Mouse (Mus musculus): ENCODE data around the gene Zkscan3. TPM values are rescaled to one million over a fixed set of nuclear protein-coding genes. Genes with fewer than 3 reads are reported as not detected.

Gene Zkscan3
- polyA plus RNA-seq, 1 experiment: 11.7 TPM

- H3K36me3 ChIP-seq (ENCODE audit: control insufficient read depth, insufficient read depth, low read length): no peaks in the 10 kb centered on the region
- 100% methylated on average over 1 of the region's 1 CpGs for WGBS
- H3K27ac ChIP-seq (ENCODE audit: insufficient read depth, low read depth, low read length): no peak overlapping the region
- H3K27me3 ChIP-seq (ENCODE audit: control insufficient read depth, insufficient read depth, low read length): no peaks in the 10 kb centered on the region
- H3K4me3 ChIP-seq (ENCODE audit: low read depth, low read length): no peak overlapping the region
- no peaks in the 10 kb centered on the region for H3K4me1 ChIP-seq (ENCODE audit: control insufficient read depth, insufficient read depth, insufficient read length, low read length)
- TF ChIP-seq CTCF (IDR thresholded peaks at IDR 0.05; ENCODE audit: extremely low read depth, insufficient read length, insufficient replicate concordance, low read depth, low read length) (no peak), POLR2A (IDR thresholded peaks at IDR 0.05; ENCODE audit: low read depth, low read length) (no peak)
These were observed 25.1 kb upstream of the Zkscan3 start for GRCm38 (mm10) chr13:21427631-21428030.

DNA sequence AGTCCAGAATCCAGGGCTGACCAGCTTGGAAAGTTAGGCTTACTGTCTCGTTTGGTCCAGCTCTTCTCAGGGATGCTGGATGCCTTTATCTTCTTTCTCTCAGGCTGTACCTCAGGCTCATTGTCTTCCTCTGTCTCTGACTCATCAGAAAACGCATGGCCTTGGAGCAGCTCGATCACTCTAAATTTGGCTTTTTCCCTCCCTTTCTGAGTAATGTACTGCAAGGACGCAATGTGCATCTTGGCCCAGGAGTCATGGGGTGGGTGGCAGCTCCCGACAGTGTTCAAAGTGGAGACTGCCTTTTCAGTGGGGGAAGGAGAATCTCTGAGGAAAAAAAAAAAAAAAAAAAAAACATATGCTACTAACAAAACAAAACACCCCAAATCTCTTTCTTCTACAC, 20.7 kb upstream of the Zkscan3 start:
- Histone ChIP-seq H3K27ac (ENCODE audit: insufficient read depth, low read depth, low read length) (no peak overlapping the region), H3K27me3 (ENCODE audit: control insufficient read depth, insufficient read depth, low read length) (no peaks in the 10 kb centered on the region), H3K36me3 (ENCODE audit: control insufficient read depth, insufficient read depth, low read length) (no peaks in the 10 kb centered on the region), H3K4me1 (ENCODE audit: control insufficient read depth, insufficient read depth, insufficient read length, low read length) (no peaks in the 10 kb centered on the region), H3K4me3 (ENCODE audit: low read depth, low read length) (no peak overlapping the region)
- 77% methylated on average over 5 of the region's 5 CpGs for WGBS
- no peak for TF ChIP-seq POLR2A (IDR thresholded peaks at IDR 0.05; ENCODE audit: low read depth, low read length)
- no peak for TF ChIP-seq CTCF (IDR thresholded peaks at IDR 0.05; ENCODE audit: extremely low read depth, insufficient read length, insufficient replicate concordance, low read depth, low read length)

GRCm38 (mm10) chr13:21418865-21419264, 16.3 kb upstream of the Zkscan3 start:
- 19% methylated on average over 6 of the region's 6 CpGs for WGBS
- Histone ChIP-seq H3K27me3 (ENCODE audit: control insufficient read depth, insufficient read depth, low read length) (no peaks in the 10 kb centered on the region), H3K4me3 (ENCODE audit: low read depth, low read length) (no peak overlapping the region), H3K36me3 (ENCODE audit: control insufficient read depth, insufficient read depth, low read length) (no peaks in the 10 kb centered on the region), H3K4me1 (ENCODE audit: control insufficient read depth, insufficient read depth, insufficient read length, low read length) (no peaks in the 10 kb centered on the region), H3K27ac (ENCODE audit: insufficient read depth, low read depth, low read length) (no peak overlapping the region)
- TF ChIP-seq POLR2A (IDR thresholded peaks at IDR 0.05; ENCODE audit: low read depth, low read length): no peak
- no peak for TF ChIP-seq CTCF (IDR thresholded peaks at IDR 0.05; ENCODE audit: extremely low read depth, insufficient read length, insufficient replicate concordance, low read depth, low read length)

GRCm38 (mm10) chr13:21417298-21418010, 14.9 kb upstream of the Zkscan3 start:
- TF ChIP-seq CTCF (IDR thresholded peaks at IDR 0.05; ENCODE audit: extremely low read depth, insufficient read length, insufficient replicate concordance, low read depth, low read length): no peak
- TF ChIP-seq POLR2A (IDR thresholded peaks at IDR 0.05; ENCODE audit: low read depth, low read length): no peak
- Histone ChIP-seq H3K4me1 (ENCODE audit: control insufficient read depth, insufficient read depth, insufficient read length, low read length) (no peaks in the 10 kb centered on the region), H3K27ac (ENCODE audit: insufficient read depth, low read depth, low read length) (no peak overlapping the region), H3K27me3 (ENCODE audit: control insufficient read depth, insufficient read depth, low read length) (no peaks in the 10 kb centered on the region), H3K4me3 (ENCODE audit: low read depth, low read length) (no peak overlapping the region), H3K36me3 (ENCODE audit: control insufficient read depth, insufficient read depth, low read length) (no peaks in the 10 kb centered on the region)
- 75% methylated on average over 6 of the region's 6 CpGs for WGBS

GRCm38 (mm10) chr13:21415750-21416149, 13.2 kb upstream of the Zkscan3 start:
- 87% methylated on average over 2 of the region's 2 CpGs for WGBS
- Histone ChIP-seq H3K4me1 (ENCODE audit: control insufficient read depth, insufficient read depth, insufficient read length, low read length) (no peaks in the 10 kb centered on the region), H3K36me3 (ENCODE audit: control insufficient read depth, insufficient read depth, low read length) (no peaks in the 10 kb centered on the region), H3K4me3 (ENCODE audit: low read depth, low read length) (no peak overlapping the region), H3K27me3 (ENCODE audit: control insufficient read depth, insufficient read depth, low read length) (no peaks in the 10 kb centered on the region), H3K27ac (ENCODE audit: insufficient read depth, low read depth, low read length) (no peak overlapping the region)
- TF ChIP-seq CTCF (IDR thresholded peaks at IDR 0.05; ENCODE audit: extremely low read depth, insufficient read length, insufficient replicate concordance, low read depth, low read length) (no peak), POLR2A (IDR thresholded peaks at IDR 0.05; ENCODE audit: low read depth, low read length) (no peak)

DNA sequence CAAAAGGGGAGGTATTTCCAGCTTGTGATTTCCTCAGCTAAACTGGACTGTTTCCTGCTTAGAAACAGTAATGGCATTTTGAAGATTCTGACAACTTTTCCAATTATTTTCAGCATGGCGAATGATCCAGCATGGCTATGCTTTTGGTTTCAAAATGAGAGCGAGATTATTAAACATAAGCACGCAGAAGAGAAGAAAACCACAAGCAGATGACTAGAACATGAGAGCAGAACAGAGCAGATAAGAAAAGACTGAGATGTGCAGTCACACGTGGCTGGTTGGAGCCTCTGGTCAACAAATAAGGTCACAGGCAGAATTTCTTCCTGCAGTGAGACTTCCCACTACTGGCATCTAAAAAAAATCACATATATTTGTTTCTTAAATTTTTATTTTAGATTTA, 12.7 kb upstream of the Zkscan3 start:
- H3K27ac ChIP-seq (ENCODE audit: insufficient read depth, low read depth, low read length): no peak overlapping the region
- no peaks in the 10 kb centered on the region for H3K4me1 ChIP-seq (ENCODE audit: control insufficient read depth, insufficient read depth, insufficient read length, low read length)
- H3K27me3 ChIP-seq (ENCODE audit: control insufficient read depth, insufficient read depth, low read length): no peaks in the 10 kb centered on the region
- 67% methylated on average over 4 of the region's 4 CpGs for WGBS
- TF ChIP-seq CTCF (IDR thresholded peaks at IDR 0.05; ENCODE audit: extremely low read depth, insufficient read length, insufficient replicate concordance, low read depth, low read length) (no peak), POLR2A (IDR thresholded peaks at IDR 0.05; ENCODE audit: low read depth, low read length) (no peak)
- H3K36me3 ChIP-seq (ENCODE audit: control insufficient read depth, insufficient read depth, low read length): no peaks in the 10 kb centered on the region
- H3K4me3 ChIP-seq (ENCODE audit: low read depth, low read length): no peak overlapping the region

- 48% methylated on average over 15 of the region's 15 CpGs for WGBS
- Histone ChIP-seq H3K4me3 (ENCODE audit: low read depth, low read length) (no peak overlapping the region), H3K4me1 (ENCODE audit: control insufficient read depth, insufficient read depth, insufficient read length, low read length) (no peaks in the 10 kb centered on the region), H3K36me3 (ENCODE audit: control insufficient read depth, insufficient read depth, low read length) (no peaks in the 10 kb centered on the region), H3K27me3 (ENCODE audit: control insufficient read depth, insufficient read depth, low read length) (no peaks in the 10 kb centered on the region), H3K27ac (ENCODE audit: insufficient read depth, low read depth, low read length) (no peak overlapping the region)
- TF ChIP-seq CTCF (IDR thresholded peaks at IDR 0.05; ENCODE audit: extremely low read depth, insufficient read length, insufficient replicate concordance, low read depth, low read length) (no peak), POLR2A (IDR thresholded peaks at IDR 0.05; ENCODE audit: low read depth, low read length) (no peak)
These were observed 12.0 kb upstream of the Zkscan3 start for GRCm38 (mm10) chr13:21414231-21415212.

Measured in small intestine, adult 2 months (tissue).